Mouse (Mus musculus) kidney, postnatal 36 days (tissue): ENCODE data around the gene Tmem245.

ENCODE experiments used
- DNase-seq, 2 experiments: peaks; one replicate each; pipeline ENCODE4 v3.0.0; 2021 to 2022; ENCODE audit warnings: mixed read lengths in 2 of 2

The Tmem245 gene

DNA sequence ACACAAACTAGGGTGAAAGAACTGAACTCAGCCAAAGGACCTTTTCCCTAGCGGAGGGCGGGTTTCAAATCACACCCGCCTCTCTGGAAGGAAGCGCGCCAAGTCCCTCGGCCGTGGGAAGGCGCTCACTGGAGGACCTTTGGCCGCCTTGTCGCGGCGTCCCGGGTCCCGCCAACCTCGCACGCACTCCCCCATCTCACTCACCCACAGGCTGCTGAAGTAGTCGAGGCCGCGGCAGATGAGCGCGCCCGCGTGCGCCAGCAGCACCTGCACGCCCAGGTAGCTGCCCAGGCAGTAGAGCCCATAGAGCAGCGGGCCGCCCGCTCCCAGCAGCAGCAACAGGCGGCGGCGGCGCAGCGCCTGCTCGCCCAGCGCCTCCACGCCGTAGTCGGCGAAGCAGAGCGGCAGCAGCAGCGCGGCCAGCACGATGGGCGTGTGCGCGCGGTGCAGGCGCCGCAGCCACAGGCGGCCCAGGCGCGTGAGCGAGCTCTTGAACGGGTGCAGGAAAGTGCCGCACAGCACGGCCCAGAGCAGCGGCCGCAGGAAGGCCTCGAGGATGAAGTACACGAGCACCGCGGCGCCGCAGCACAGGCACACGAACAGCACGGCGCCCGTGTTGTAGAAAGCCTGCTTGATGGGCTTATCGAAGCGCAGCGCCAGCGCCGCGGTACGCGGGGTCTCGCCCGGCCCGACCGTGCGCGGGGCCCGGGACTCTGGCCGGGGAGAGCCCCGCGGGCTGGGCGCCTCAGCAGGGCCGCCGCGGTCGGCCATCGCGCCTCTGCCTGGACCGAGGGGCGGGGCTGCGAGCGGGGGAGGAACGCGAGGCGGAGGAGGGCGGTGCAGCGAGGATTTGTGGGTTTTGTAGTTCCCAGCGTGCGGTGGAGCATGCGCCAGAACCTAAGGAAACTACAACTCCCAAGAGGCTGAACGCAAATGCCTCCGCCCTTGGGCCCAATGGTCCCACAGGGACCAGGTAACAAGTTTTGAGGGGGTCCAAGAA, at the start of gene Tmem245:
Gene Tmem245, minus strand, starts transcription at position 797 of the 1,000 bp plus-strand sequence.
- peak; percentile 97 to 98 for DNase-seq

DNA sequence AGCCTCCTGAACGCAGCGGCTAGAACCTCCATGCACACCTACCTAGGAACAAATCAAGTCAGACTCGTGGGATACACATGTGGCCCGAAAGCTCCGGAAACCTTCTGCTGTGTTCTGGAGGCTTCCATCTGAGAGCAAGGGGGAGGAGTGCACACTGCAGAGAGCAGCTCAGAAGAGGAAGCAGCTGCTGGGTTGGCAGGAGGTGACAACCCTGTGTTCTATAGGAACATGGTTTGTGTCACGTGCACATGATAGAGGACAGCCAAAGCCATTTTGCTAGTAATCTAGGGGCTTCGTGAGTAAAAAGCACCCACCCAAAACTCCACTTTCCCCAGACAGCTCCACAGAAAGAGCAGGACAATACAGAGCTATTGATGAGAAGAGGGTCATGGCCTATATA, 46.1 kb upstream of the Tmem245 start:
- no peak for DNase-seq

DNA sequence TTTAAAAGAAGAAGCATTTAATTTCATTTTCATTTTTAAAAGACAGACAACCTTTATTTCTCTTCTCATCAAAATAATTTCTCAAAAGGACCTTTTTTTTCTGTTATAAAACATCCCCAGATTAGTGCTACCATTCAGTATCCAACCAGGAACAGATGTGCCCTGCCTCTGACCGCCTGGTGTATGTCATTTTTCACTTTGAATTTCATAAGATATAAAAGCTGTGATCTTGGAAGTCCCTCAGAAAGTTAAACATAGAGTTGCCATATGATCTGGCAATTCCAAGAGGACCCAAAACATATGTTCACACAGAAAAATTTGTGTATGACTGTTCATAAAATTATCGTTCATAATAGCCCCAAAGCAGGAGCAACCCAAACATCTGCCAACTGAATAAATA, 44.7 kb upstream of the Tmem245 start:
- DNase-seq: no peak

DNA sequence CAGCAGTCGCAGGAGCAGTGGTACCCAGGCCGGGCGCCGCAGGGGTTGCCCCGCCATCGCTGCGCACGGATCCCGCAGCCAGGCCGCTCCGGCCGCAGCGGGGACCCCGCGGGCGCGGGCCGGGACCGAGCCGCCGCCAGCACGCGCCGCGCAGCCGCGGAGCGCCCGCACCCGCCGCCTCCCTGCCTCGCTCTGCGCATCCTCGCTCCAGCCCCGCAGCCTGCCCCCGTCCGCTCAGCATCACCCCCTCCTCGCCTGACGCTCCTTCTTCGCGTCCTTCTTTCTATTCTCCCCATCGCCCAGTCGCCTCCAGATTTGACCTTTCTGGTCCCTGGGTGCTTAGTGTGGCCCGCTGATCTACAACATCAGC, 43.0 kb upstream of the Tmem245 start, which contains the start of gene Frrs1l:
Gene Frrs1l, minus strand, starts transcription at position 177 of the 370 bp plus-strand sequence.
- DNase-seq: no peak

DNA sequence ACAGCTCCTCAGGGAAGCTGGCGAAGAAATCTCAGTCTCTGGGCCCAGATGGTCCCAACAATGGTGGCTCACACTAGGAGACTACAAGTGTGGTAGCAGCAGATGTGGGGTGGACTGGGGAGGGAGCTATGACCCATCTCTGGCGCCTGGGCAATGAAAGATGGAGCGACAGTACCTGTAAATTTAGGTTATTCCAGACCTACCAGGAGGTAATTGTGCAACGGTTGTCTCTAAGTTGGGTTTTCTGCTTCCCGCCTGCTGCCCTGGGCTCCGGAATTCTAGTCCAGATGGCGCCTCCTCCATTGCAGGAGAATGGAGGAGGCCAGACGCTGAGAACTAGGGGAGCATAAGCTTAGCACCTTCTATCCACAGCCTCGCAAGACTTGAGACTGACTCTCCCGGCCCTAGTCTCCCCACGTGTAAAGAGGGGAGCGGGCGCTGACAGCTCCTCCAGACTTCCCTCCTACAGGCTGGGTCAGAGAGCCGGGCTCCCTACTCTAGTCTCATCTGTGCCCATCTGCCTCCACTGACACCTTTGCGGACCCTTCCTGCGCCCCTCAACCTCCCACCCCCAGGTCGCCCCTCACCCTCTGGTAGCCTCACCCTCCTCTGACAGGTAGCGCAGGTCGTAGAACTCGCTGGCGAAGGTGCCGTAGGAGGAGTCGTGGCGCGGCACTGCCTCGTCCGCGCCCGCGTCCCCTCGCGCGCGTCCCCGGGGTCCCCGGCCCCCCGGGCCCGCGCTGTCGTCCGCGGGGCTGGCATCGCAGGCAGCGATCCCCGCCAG, 42.4 kb upstream of the Tmem245 start:
- DNase-seq: no peak

DNA sequence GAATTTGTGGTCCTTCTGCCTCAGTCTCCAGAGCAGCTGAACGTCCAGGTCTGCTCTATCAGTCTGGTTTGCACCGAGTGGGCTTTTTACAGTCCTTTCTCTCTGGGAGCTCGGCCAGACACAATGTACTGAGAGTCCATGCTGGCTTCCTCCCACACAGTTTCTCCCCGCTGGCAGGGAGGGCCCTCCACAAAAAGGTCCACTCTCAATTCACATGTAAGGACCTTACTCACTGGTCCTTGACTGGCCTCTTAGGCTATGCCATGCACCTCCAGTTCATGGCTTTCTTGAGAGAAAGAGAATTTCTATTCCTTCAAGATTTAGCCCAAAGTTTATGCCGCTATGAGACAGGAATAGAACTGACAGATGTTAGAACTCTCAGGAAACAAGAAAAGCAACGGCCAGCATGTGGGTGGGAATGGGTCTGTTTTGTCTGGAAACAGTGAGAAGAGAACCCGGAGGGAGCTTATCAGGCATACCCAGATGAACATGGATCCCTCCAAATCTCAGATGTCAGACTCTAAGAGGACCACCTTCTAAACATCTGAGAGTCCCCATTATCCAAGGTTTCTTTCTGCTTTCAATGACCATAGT, 18.4 kb upstream of the Tmem245 start:
- DNase-seq: no peak

DNA sequence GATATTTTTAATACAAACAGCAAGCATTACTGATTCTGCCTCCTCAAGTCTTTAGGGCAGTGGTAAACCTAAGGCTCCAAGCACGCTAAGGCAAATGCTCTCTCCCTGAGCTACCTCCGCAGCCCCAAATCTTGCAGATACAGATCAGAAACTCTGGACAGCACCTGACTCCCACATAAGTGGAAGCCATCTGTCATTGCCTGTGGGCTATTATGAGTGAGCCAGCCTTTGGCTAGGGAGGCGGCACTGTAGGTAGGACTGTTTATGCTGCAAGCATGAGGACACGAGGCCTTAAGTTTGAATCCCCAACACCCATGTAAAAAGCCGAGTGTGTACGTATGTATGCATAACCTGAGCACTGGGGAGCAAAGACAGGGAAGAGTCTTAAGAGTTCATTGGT, 16.4 kb upstream of the Tmem245 start:
- no peak for DNase-seq

DNA sequence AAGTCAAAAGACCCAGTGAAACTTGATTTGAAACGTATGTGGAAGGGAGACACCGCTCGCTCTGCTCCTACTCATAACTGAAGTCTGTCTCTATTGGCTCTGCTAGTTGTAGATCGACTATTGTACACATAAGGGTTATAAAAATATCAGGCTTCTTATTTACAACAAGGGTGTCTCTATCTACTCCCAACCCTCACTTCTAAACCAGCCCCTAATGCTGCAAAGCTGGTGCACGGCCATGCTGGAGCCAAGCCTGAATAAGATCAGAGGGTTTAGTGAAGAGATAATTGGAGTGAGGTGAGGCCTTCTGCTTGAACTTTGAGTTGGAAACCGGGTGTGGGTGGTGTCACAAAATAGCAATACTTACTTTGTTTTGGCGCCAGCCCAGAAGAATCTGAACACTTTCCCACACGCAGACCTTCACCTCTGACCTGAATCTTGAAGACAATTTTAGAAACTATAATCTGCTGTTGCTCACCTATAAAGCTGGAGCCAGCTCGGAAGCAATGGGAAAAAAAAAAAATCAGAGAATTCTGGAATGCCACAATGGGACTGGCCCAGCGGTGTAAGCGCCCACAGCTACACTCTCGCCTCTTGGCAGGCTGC, 14.2 kb upstream of the Tmem245 start:
- peak; percentile 46 to 48 for DNase-seq

DNA sequence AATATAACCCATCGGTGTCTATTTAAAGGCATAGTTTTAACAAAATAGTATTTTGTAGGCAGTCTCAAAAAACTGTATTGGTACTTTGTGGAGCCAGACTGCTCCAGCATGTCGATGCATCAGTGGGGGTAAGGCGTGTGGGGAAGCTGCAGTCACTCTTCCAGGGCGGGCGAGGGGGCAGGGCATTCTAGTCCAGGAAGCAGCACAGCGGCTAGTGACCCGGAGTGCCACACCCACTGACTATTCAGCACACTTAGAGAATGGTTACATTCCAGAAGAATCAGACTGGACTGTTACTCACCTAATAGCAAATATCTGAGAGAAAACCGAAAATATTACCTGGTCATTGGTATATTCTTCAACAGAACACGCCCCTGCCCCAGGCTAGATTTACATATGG, 10.3 kb upstream of the Tmem245 start:
- no peak for DNase-seq

DNA sequence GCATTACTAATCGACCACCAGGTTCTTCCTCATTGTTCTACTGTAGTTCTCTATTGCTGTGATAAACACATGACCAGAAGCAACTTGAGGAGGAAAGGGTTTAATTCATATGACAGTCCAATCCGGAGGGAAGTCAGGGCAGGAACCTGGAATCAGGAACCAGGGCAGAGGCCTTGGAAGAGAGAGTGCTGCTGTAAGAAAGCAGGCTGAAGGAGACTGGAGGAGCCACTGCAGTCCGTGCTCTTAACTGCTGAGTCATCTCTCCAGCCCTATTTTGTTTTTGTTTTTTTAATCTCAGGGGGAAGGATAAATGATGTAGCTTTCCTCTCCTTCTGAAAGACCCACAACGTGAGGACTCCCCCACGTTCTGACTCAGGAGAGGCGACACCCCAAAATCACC, 6.0 kb upstream of the Tmem245 start:
- no peak for DNase-seq

DNA sequence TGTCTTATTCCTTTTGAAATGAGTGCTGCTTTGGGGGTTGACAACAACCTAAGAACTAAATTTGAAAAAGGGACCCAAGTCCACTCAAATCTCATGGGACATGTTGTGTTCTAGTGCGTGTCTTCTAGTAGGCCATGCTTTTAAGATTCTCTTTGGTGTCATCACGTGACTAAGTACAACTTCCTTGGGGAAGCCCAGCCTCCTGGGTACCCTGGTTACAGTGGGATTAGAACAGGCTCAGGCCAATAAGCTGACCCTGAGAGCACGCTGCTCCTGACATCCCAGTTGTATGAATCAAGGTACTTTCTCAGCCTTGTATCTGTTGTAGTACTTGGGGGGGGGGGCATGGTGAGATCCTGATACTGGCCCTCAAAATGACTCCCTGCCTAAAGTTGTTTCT, 4.5 kb upstream of the Tmem245 start:
- no peak for DNase-seq

DNA sequence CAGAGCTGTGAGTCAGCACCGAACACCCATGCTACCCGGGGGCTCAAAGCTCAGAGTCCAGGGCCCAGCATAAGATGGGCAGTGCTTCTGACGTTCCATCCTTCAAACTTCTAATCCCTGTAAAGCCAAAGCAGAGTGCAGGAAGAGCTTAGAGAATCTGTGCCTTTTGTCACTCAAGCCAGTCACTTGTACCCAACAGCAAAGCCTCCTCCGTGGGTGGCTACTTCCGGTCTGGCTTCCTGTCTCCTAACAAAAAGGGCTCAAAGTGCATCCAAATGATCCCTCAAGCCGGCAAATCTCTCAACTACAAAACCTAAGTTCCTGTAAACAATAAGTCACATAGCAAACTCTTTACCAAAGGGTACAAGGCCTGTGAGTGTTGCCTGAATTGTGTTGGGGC, 2.3 kb upstream of the Tmem245 start:
- no peak for DNase-seq

DNA sequence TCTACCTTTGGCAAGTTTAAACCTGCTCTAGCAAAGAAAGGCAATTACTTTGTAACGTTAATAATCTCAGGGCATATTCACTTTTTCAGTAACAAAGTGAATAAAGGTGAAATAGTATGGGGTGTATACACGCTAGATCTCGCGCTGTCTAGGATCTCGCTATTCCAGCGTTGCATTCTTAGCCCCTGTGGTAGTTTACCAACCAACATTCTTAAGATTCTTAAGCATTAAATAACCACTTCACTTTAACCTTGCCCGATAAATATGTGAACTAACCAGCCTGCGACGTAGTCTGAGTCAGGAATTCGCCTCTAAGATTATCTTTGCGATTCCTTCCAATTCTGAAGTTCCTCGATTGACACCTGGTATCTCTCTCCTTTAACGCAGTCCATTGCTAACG, 1.1 kb downstream of the Tmem245 start:
- DNase-seq: peak in 1 of 2 experiments; percentile 29

DNA sequence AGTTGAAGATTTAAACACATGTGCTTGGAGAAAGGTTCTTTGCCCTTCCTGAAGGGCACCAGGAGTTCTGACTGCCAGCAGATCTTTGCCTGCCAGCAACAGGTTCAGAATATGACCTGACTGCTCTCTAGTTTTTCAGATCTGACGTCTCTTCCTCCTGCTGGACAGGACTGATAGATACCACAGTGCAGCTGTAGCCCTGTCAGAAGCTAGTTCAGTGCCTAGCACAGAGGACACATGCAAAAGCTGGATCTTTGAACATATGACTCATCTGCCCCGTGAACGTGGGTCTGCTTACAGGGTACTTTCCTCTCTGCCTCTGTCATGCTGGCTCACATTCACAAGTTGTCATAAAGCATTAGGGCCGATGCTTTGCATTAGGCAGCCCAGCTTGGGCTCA, 3.0 kb downstream of the Tmem245 start:
- peak; percentile 65 to 70 for DNase-seq

DNA sequence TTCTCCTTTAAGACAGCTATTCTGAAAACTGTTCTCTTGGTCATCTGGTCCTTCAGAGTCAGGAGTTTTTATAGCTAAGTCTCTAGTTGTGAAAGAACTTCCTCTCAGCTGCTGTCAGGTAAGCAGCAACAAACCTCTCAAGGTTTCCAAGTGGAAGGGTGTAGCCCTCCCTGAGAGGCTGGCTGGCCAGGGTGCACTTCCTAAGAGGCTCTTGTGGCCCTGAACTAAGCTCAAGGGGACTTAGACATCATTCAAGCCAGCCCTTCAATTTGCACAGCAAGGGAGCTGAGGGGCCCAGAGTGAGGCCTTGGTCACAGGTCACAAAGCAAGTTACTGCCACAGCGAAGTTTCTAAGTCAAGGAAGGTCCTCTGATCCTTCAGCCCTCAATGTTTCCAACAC, 4.0 kb downstream of the Tmem245 start:
- DNase-seq: no peak

DNA sequence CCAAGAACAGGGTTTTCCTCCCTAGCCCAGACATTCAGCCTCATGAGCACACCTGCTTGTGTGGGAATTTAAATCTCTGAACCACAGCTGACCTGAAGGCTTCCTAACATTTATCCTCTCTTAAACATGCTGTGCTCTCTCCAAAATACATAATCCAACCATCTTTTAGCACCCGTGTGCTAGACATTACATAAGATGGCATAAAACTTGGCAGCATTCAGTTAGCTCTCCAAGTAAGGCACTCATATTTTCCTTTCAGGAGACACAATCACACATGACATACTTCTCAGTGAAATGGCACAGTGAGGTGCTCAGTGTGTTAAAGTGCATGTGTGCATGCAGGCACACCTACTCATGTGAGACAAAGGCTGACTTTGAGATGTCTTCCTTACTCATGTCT, 4.7 kb downstream of the Tmem245 start:
- no peak for DNase-seq

DNA sequence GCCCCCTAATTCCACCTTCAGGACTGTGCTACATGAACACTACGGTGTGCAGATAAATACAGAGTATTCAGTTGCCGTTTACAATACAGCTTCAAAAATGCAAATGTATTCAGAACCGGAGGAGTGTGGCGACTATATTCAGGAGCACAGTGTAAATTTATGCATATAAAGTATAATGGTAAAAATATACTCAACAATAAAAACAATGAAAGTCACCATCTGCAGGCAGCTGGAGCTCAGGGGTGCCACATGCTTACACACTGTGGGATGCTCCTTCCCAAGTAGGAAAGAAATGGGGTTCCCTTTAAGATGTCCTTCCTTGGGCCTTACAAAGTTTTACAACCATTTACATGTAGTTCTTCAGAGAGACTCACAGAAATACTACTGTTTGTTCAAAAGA, 5.8 kb downstream of the Tmem245 start:
- no peak for DNase-seq

DNA sequence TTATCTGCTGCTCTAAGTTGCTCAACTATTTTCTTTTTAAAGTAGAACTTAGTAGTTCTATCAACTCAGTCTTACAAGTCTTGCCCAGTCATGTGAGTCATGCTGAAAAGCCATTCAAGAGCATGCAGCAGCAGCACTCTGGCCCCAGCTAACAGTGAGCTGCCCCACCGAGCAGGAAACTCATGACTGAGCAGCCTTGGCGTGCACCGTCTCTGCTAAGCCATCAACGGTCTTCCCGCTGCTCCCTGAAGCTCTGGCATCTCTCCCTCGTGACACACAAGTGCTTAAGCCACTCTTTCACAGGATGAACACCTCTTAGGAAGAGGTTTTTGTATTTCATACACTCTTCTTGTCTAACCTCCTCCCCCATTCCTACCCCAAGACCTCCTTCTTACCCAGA, 10.1 kb downstream of the Tmem245 start:
- peak; percentile 67 to 69 for DNase-seq

DNA sequence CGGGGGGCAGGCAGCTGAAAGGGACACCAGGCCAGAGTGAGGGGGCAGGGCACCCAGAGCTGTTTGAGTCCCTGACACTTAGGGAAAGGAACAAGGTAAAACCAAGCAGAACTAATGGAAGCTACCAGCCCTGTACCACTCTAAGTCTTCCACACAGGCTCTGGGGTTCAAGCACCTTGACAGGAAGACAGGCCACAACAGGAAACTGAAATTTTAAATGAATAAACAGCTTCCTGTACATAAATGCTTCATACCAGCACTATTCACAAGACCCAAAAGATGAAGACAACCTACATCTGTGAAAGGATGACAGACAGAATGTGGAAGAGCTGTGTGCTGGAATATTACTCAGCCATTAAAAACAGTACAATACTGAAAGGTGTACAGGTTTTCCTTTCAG, 11.9 kb downstream of the Tmem245 start:
- DNase-seq: no peak

DNA sequence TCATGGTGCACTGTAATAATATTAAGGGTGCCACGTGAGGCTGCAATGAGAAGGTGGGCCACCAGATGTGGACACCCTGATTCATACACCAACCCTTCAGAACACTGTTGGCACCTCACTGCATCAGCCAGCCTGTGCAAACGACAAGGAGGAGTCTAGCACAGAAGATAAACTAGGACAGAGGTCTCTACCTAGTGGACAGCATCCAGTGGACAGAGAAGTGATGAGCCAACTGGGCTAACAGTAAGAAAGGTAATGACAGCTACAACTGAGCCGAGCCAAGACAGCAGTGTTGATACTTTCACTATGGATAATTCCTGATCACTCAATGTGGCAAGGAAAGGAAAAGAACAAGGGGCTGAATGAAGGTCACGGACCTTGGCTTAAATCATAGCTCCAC, 14.1 kb downstream of the Tmem245 start:
- no peak for DNase-seq

DNA sequence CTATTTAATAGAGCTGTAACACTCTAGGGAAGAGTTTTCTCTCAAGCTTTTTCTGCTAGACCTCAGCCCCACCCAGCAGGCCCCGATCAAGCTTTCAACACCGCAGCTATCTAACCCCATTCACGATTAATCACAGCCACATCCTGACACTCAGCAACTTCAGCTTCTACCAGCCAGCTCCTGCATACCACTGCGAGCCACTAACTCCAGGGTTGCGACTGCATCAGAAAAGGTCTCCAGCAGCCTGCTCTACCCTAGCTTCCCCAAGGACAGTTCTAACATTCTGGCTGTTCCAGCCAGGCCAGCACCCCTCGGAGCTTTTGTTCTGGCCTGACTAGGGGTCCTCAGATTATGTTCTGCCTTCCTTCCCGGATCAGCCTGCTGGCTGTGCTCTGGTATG, 15.1 kb downstream of the Tmem245 start:
- no peak for DNase-seq

DNA sequence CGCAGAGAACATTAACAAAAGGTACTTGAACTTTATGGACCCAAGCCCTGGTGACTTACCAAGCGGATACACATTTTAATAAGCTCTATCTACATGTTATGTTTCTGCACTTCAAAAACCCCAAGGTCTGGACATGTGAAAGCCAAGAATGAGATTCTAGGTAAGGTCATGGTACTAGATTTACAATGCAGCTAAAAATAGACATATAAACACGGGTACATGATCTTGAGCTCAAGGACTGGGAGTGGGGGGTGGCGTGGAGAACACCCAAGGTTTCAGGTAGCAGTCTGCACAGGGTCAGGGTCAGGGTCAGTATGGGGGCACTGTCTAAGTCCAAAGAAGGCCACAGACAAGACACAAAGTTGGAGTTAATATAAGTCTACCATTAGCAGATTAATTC, 16.9 kb downstream of the Tmem245 start:
- peak; percentile 29 to 41 for DNase-seq

DNA sequence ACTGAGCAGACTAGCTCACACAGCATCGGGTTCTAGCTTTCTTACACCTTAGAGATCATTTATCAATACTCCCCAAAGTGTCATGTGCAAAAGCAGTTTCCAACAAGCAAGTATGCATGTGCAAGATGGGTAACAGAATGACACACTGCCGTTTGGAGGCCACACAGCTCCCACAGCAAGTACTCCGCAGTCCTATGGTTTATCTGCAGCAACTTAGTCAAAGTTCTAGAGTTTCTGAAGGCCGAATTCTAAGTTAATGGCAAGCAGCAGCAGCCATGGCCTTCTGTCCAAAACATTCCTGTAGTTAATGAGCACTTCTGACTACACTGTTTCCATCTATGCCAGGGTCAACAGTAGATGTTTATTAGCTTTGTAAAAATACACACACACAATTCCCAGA, 20.3 kb downstream of the Tmem245 start:
- DNase-seq: no peak
